Mouse (Mus musculus) E14TG2a.4 (cell line): ENCODE data around the gene Aldh1l1.
A peak's percentile ranks its signal among the peaks of the same experiment; 100 is the strongest.

Source experiments
- H3K27me3 ChIP-seq: 2 replicates; pipeline ENCODE4 v1.6.1; 2014; ENCODE audit warnings: low read length, control low read depth; ENCODE audit not compliant: insufficient read depth
- H3K36me3 ChIP-seq: 2 replicates; pipeline ENCODE4 v1.6.1; 2014; ENCODE audit warnings: low read length, control low read depth; ENCODE audit not compliant: insufficient read depth
- H3K4me1 ChIP-seq: replicated peaks from 2 replicates; pipeline ENCODE4 v1.6.1; 2014; ENCODE audit warnings: low read depth, low read length, control low read depth
- H3K4me3 ChIP-seq: replicated peaks from 2 replicates; pipeline ENCODE4 v1.5.1; 2014; ENCODE audit warnings: mild to moderate bottlenecking, low read length
- H3K9me3 ChIP-seq: 2 replicates; pipeline ENCODE4 v1.6.1; 2014; ENCODE audit warnings: low read length, control low read depth
- CTCF ChIP-seq: conservative IDR thresholded peaks from 2 replicates; pipeline ENCODE4 v1.5.1; 2014; ENCODE audit warnings: low read length
- NANOG ChIP-seq: IDR thresholded peaks from 2 replicates; pipeline ENCODE4 v1.6.1; 2014; ENCODE audit warnings: borderline replicate concordance, low read length, mixed read lengths
- POU5F1 ChIP-seq: IDR thresholded peaks from 2 replicates; pipeline ENCODE4 v1.6.1; 2014; ENCODE audit warnings: low read length, borderline replicate concordance

Gene Aldh1l1

GRCm38 (mm10) chr6:90621584-90621890, 135.3 kb downstream of the Aldh1l1 start:
- TF ChIP-seq CTCF (no peak), POU5F1 (no peak), NANOG (no peak)
- Histone ChIP-seq H3K27me3 (peaks cover 12% of the 10 kb centered on the region; the same call in 1 of the 2 replicates), H3K36me3 (no peaks in the 10 kb centered on the region), H3K4me3 (no peak overlapping the region), H3K9me3 (no peaks in the 10 kb centered on the region), H3K4me1 (peaks cover 7% of the 10 kb centered on the region)

- Histone ChIP-seq H3K9me3 (no peaks in the 10 kb centered on the region), H3K36me3 (no peaks in the 10 kb centered on the region), H3K4me3 (no peak overlapping the region), H3K27me3 (peaks cover 12% of the 10 kb centered on the region; the same call in 1 of the 2 replicates), H3K4me1 (peaks cover 7% of the 10 kb centered on the region)
- TF ChIP-seq POU5F1 (no peak), NANOG (no peak), CTCF (no peak)
These were observed 136.7 kb downstream of the Aldh1l1 start for GRCm38 (mm10) chr6:90622758-90623455.

DNA sequence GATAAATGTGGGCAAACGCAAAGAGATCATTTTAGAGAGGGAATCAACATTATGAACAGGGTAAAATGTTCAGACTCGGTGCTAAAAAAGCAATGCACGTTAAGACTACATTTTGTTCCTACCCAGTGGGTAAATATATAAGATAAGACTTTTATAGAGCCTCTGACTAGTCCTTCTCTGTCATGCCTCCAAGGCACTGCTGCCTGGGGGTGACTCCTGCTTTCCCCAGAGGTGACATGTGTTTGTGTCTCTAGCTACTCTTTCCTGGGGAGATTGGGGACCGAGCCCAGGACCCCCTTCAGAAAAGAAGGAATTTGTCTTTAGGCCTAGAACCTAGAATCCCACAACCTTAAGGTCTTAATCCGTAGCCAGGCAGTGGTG, 137.2 kb downstream of the Aldh1l1 start:
- Histone ChIP-seq H3K36me3 (no peaks in the 10 kb centered on the region), H3K4me3 (no peak overlapping the region), H3K4me1 (peaks cover 7% of the 10 kb centered on the region), H3K27me3 (peaks cover 12% of the 10 kb centered on the region; the same call in 1 of the 2 replicates), H3K9me3 (no peaks in the 10 kb centered on the region)
- no peak for TF ChIP-seq NANOG
- TF ChIP-seq POU5F1 = no peak
- no peak for TF ChIP-seq CTCF

DNA sequence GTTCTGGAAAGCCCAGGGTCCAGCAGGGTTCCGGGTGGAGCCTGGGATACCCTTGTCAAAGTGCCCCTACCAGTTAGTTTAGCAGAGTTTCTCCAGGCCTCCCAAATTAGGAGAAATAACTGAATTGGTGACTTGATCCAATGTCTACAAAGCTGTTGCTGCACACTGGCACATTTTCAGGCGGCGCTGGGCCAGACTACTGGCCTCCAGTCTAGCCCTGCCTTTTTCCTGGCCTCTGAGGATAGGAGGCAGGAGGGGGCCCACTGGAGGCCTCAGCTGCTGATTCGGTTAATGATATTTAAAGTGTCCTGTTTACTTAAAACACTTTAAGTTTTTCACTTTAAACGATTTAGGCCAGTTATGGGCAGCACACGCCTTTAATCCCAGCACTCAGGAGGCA, 138.0 kb downstream of the Aldh1l1 start:
- Histone ChIP-seq H3K4me3 (no peak overlapping the region), H3K4me1 (peaks cover 7% of the 10 kb centered on the region), H3K36me3 (no peaks in the 10 kb centered on the region), H3K9me3 (no peaks in the 10 kb centered on the region), H3K27me3 (peaks cover 10% of the 10 kb centered on the region; the same call in 1 of the 2 replicates)
- TF ChIP-seq CTCF (no peak), NANOG (no peak)

- no peaks in the 10 kb centered on the region for H3K36me3 ChIP-seq
- H3K4me3 ChIP-seq = no peak overlapping the region
- no peak for TF ChIP-seq NANOG
- no peak for TF ChIP-seq POU5F1
- no peak for TF ChIP-seq CTCF
- H3K4me1 ChIP-seq = peaks cover 10% of the 10 kb centered on the region
- H3K9me3 ChIP-seq = no peaks in the 10 kb centered on the region
- peaks cover 10% of the 10 kb centered on the region; the same call in 1 of the 2 replicates for H3K27me3 ChIP-seq
These were observed 138.5 kb downstream of the Aldh1l1 start for GRCm38 (mm10) chr6:90624733-90625132.

DNA sequence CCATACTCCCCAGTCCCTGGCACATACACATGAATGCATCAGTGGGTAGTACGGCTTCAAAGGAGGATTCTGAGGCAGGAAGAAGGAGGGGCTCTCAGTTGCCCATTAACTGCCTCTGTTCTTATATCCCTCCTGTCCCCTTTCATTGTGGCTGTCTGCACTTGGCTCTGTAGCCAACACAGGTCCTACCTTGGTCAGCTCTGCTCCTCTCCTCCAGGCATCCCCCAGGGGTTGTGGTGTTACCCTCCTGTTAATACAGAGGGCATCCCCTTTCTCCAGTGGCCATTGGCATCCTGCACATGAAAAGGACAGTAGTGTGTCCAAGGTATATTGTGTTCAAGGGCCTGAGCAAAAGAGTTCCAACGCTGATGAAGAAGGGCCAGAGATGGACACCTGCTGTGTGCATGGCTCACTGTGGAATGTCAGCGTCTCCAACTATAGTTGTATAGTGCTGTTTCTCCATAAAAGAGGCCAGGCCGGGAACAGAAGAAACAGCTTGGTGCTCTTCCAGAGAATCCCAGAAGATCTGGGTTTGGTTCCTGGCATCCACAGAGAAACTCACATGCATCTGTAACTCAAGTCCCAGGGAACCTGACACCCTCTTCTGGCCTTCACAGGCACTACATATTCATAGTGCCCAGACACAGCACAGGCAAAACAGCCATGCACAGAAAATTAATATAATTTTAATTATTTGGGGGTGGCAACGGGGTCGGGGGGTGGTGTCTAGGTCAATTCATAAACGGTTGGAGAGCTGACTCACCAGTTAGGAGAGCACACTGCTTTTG, 139.2 kb downstream of the Aldh1l1 start:
- Histone ChIP-seq H3K4me3 (no peak overlapping the region), H3K27me3 (peaks cover 10% of the 10 kb centered on the region; the same call in 1 of the 2 replicates), H3K9me3 (no peaks in the 10 kb centered on the region), H3K36me3 (no peaks in the 10 kb centered on the region), H3K4me1 (peaks cover 13% of the 10 kb centered on the region)
- TF ChIP-seq NANOG (no peak), CTCF (peak; percentile 16)

DNA sequence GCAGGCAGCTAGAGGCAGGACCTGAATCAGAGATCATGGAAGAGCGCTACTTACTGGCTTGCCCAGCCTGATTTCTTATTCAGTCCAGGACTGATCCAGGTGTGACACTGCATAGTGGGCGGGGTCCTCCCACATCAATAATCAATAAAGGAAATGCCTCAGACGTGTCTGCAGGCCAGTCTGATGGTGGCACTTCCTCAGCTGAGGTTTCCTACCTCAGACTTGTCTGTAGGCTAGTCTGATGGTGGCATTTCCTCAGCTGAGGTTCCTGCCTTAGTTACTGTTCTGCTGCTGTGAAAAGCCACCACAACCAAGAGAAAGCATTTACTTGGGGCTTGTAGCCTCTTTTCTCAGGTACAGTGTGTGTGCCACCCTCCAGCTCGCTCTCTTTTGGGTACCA, 141.3 kb downstream of the Aldh1l1 start:
- TF ChIP-seq NANOG (no peak), CTCF (no peak), POU5F1 (no peak)

DNA sequence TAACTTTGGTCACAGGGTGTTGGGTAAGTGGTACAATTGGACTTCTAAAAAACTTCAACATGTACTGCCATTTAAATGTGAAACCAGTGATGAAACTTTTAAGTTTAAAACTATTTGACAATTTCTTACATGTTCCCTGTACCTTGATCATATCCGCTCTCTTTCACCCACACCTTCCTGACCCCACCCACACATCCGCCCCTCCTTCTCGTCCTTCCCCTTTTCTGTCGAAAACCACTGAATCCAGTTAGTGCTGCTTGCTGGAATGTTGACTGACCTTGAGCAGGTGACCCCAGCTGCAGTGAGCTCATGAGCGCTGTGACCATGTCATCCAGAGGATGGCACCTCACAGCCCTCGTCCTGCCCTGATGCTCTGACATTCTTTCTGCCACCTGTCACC, 143.3 kb downstream of the Aldh1l1 start:
- H3K4me1 ChIP-seq = peaks cover 16% of the 10 kb centered on the region
- H3K4me3 ChIP-seq = no peak overlapping the region
- TF ChIP-seq POU5F1 = no peak
- no peak for TF ChIP-seq NANOG
- TF ChIP-seq CTCF = no peak
- H3K36me3 ChIP-seq = no peaks in the 10 kb centered on the region
- peaks cover 6% of the 10 kb centered on the region; the same call in 1 of the 2 replicates for H3K27me3 ChIP-seq
- no peaks in the 10 kb centered on the region for H3K9me3 ChIP-seq

More for the DNA sequence above, 141.3 kb downstream of the Aldh1l1 start:
- Histone ChIP-seq H3K36me3 (no peaks in the 10 kb centered on the region), H3K27me3 (peaks cover 6% of the 10 kb centered on the region; the same call in 1 of the 2 replicates), H3K9me3 (no peaks in the 10 kb centered on the region), H3K4me1 (peaks cover 13% of the 10 kb centered on the region), H3K4me3 (no peak overlapping the region)
